Mouse (Mus musculus) liver, embryonic 16.5 days (tissue): Measurements from ENCODE around the gene Arid1b. TPM values are rescaled to one million over a fixed set of nuclear protein-coding genes. Genes with fewer than 3 reads are reported as not detected.

ENCODE experiments used
- ATAC-seq: fragments of 200-750 bp; cut with Nextera tagmentation; 2 replicates; pipeline ENCODE4 v1.8.0; 2017; ENCODE audit warnings: low read depth, mild to moderate bottlenecking, moderate number of reproducible peaks, moderate library complexity
- H3K27ac ChIP-seq: fragments of 300-500 bp; sonication (generic); 2 replicates; pipeline ENCODE4 v1.5.1; 2014; ENCODE audit warnings: mild to moderate bottlenecking, low read length
- H3K27me3 ChIP-seq: fragments of 300-500 bp; sonication (generic); 2 replicates; pipeline ENCODE4 v1.6.1; 2014; ENCODE audit warnings: low read depth, low read length, mixed read lengths; ENCODE audit not compliant: control insufficient read depth, insufficient read depth
- H3K36me3 ChIP-seq: fragments of 300-500 bp; sonication (generic); 2 replicates; pipeline ENCODE4 v1.6.1; 2014; ENCODE audit warnings: mild to moderate bottlenecking; ENCODE audit not compliant: control insufficient read depth, insufficient read depth
- H3K4me1 ChIP-seq: fragments of 300-500 bp; sonication (generic); 2 replicates; pipeline ENCODE4 v1.6.1; 2014; ENCODE audit warnings: low read depth, low read length, mixed read lengths; ENCODE audit not compliant: control insufficient read depth
- H3K4me2 ChIP-seq: fragments of 300-500 bp; sonication (generic); 2 replicates; pipeline ENCODE4 v1.6.1; 2014; ENCODE audit warnings: low read depth, low read length, mixed read lengths
- H3K4me3 ChIP-seq: fragments of 300-500 bp; sonication (generic); 2 replicates; pipeline ENCODE4 v1.5.1; 2014; ENCODE audit warnings: low read depth, mild to moderate bottlenecking, low read length
- H3K9ac ChIP-seq: fragments of 300-500 bp; sonication (generic); 2 replicates; pipeline ENCODE4 v1.6.1; 2014; ENCODE audit warnings: low read depth, low read length
- H3K9me3 ChIP-seq: fragments of 300-500 bp; sonication (generic); replicated peaks from 2 replicates; pipeline ENCODE4 v1.6.1; 2016; ENCODE audit warnings: low read length; ENCODE audit not compliant: control insufficient read depth
- WGBS: fragments of 180-500 bp; shearing (Covaris S2); extraction: QIAGEN DNeasy Blood & Tissue Kit; methylation state at CpG from one replicate; pipeline ENCODE4 v1.1.7; 2014; ENCODE audit not compliant: insufficient replicate concordance; 5-methylcytosine and 5-hydroxymethylcytosine counted together
- polyA plus RNA-seq: library from polyadenylated mRNA; unstranded; fragments of >200 nt; fragmentation: Nextera tagmentation; extraction: Ambion mirVana; gene quantifications from 2 replicates; pipeline ENCODE4 v1.2.1, GENCODE M21; 2015

Arid1b gene
- polyA plus RNA-seq, 1 experiment from 2014 or later: 3.2 TPM

GRCm38 (mm10) chr17:5238387-5239245 is 244.5 kb downstream of the Arid1b start:
- H3K4me2 ChIP-seq: peak overlapping the region; percentile 15; the same call in 1 of the 2 replicates
- WGBS: 20% methylated on average over 16 of the region's 16 CpGs
- H3K9me3 ChIP-seq: no peaks in the 10 kb centered on the region
- no peaks in the 10 kb centered on the region for H3K27me3 ChIP-seq
- no peak overlapping the region for H3K4me3 ChIP-seq
- H3K27ac ChIP-seq: peak overlapping the region; percentile 36
- 0 out of 2 replicates have a peak, but pooled peaks have one; percentile 21 for ATAC-seq
- peaks cover 10% of the 10 kb centered on the region for H3K4me1 ChIP-seq
- H3K36me3 ChIP-seq: no peaks in the 10 kb centered on the region
- H3K9ac ChIP-seq: peak overlapping the region; percentile 27; the same call in 1 of the 2 replicates

GRCm38 (mm10) chr17:5244526-5244925 is 250.4 kb downstream of the Arid1b start:
- Histone ChIP-seq H3K27ac (no peak overlapping the region), H3K9me3 (no peaks in the 10 kb centered on the region), H3K4me1 (peaks cover 10% of the 10 kb centered on the region), H3K36me3 (no peaks in the 10 kb centered on the region), H3K27me3 (no peaks in the 10 kb centered on the region), H3K9ac (no peak overlapping the region), H3K4me2 (no peak overlapping the region), H3K4me3 (no peak overlapping the region)
- ATAC-seq: no peak
- WGBS: 84% methylated on average over 2 of the region's 2 CpGs

- no peaks in the 10 kb centered on the region for H3K36me3 ChIP-seq
- no peak for ATAC-seq
- no peak overlapping the region for H3K4me3 ChIP-seq
- peaks cover 7% of the 10 kb centered on the region for H3K4me1 ChIP-seq
- no peaks in the 10 kb centered on the region for H3K9me3 ChIP-seq
- H3K4me2 ChIP-seq: no peak overlapping the region
- 77% methylated on average over 11 of the region's 11 CpGs for WGBS
- H3K9ac ChIP-seq: no peak overlapping the region
- no peak overlapping the region for H3K27ac ChIP-seq
- no peaks in the 10 kb centered on the region for H3K27me3 ChIP-seq
These were observed 252.6 kb downstream of the Arid1b start for GRCm38 (mm10) chr17:5246688-5247087.

GRCm38 (mm10) chr17:5247247-5247646 is 253.1 kb downstream of the Arid1b start:
- WGBS: 78% methylated on average over 7 of the region's 7 CpGs
- Histone ChIP-seq H3K27me3 (no peaks in the 10 kb centered on the region), H3K4me3 (no peak overlapping the region)

GRCm38 (mm10) chr17:5247737-5248136 is 253.6 kb downstream of the Arid1b start:
- no peak overlapping the region for H3K9ac ChIP-seq
- H3K4me1 ChIP-seq: peaks cover 7% of the 10 kb centered on the region
- no peaks in the 10 kb centered on the region for H3K36me3 ChIP-seq
- no peak overlapping the region for H3K4me3 ChIP-seq
- 63% methylated on average over 15 of the region's 15 CpGs for WGBS
- H3K9me3 ChIP-seq: no peaks in the 10 kb centered on the region
- H3K27me3 ChIP-seq: no peaks in the 10 kb centered on the region
- no peak overlapping the region for H3K27ac ChIP-seq
- no peak for ATAC-seq
- H3K4me2 ChIP-seq: no peak overlapping the region

More at GRCm38 (mm10) chr17:5247247-5247646, 253.1 kb downstream of the Arid1b start:
- Histone ChIP-seq H3K27ac (no peak overlapping the region), H3K4me1 (peaks cover 7% of the 10 kb centered on the region), H3K36me3 (no peaks in the 10 kb centered on the region), H3K9ac (no peak overlapping the region), H3K9me3 (no peaks in the 10 kb centered on the region), H3K4me2 (no peak overlapping the region)
- no peak for ATAC-seq

- Histone ChIP-seq H3K9ac (no peak overlapping the region), H3K36me3 (no peaks in the 10 kb centered on the region), H3K4me2 (no peak overlapping the region), H3K4me1 (peaks cover 7% of the 10 kb centered on the region), H3K27me3 (no peaks in the 10 kb centered on the region), H3K27ac (no peak overlapping the region), H3K4me3 (no peak overlapping the region), H3K9me3 (no peaks in the 10 kb centered on the region)
- WGBS: 18% methylated on average over 17 of the region's 17 CpGs
- ATAC-seq: 0 out of 2 replicates have a peak, but pooled peaks have one; percentile 32
These were observed 255.0 kb downstream of the Arid1b start for GRCm38 (mm10) chr17:5248957-5249656.

GRCm38 (mm10) chr17:5249681-5250180 is 255.6 kb downstream of the Arid1b start:
- Histone ChIP-seq H3K4me1 (peaks cover 7% of the 10 kb centered on the region), H3K27ac (no peak overlapping the region), H3K9me3 (no peaks in the 10 kb centered on the region), H3K4me3 (no peak overlapping the region), H3K4me2 (no peak overlapping the region), H3K36me3 (no peaks in the 10 kb centered on the region), H3K27me3 (no peaks in the 10 kb centered on the region), H3K9ac (no peak overlapping the region)
- ATAC-seq: no peak
- 30% methylated on average over 9 of the region's 9 CpGs for WGBS

- Histone ChIP-seq H3K9me3 (no peaks in the 10 kb centered on the region), H3K27ac (no peak overlapping the region), H3K4me2 (no peak overlapping the region), H3K9ac (no peak overlapping the region), H3K4me1 (peaks cover 12% of the 10 kb centered on the region), H3K36me3 (no peaks in the 10 kb centered on the region), H3K27me3 (no peaks in the 10 kb centered on the region), H3K4me3 (no peak overlapping the region)
- 7% methylated on average over 3 of the region's 3 CpGs for WGBS
- no peak for ATAC-seq
These were observed 258.3 kb downstream of the Arid1b start for GRCm38 (mm10) chr17:5252436-5252835.
